Mouse (Mus musculus): ENCODE measurements around the gene Rpl27.
"Not testable (repeated sequence)": the region's sequence is repeated elsewhere in the genome, so short reads cannot be mapped to it uniquely, and the experiment has no call there.

The Rpl27 gene

DNA sequence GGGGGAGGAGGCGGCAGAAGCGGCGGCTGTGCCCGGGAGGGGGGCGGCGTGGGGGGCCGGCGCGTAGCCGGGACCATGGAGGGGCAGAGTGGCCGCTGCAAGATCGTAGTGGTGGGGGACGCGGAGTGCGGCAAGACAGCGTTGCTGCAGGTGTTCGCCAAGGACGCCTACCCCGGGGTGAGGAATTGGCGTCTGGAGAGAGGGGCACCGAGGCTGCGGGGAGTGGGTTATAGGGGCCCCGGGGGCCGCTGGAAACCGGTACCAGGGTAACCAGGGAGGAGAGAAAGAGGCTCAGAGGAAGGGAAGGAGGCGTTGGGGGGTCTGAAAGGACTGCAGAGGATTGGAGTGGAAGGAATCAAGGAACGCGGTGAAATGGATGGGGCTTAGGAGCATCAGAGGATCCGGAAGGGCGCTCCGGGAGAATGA is 26.2 kb downstream of the Rpl27 start:
- DNase-seq (ENCODE audit: low spot score in 2 of 2): no peak

DNA sequence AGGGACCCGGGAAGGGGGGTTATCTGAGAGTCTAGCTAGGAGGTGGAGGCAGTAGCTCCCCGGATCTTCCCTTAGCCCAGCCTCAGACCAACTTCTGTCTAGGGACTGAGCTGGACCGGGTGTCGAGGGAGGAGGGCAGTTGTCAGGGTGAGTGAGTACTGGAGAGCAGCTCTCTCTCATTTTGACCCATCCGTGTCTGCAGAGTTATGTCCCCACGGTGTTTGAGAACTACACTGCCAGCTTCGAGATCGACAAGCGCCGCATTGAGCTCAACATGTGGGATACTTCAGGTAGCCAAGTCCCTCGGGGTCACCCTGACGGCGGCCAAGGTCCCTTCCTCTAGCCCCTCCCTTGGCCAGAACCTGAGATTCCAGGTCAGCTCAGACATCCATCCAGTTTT is 26.6 kb downstream of the Rpl27 start:
- DNase-seq (ENCODE audit: low spot score in 2 of 2): no peak

DNA sequence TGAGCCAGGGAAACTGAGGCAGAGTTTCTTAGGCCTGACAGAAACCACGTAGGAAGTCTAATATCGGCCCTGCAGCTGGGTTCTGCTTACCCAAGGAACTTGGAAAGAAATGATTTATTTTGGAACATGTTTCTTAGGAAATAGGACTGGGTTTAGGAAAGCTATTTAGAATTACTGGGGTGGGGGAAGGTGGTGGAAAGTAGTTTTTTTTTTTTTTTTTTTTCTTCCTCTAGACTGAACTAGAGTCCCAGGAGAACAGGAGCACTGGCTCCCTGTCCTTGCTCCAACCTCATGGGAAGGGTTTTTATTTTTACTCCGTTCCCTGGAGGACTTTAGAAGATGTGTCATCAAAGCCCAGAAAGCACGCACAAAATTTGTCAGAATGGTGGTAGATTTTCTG is 27.1 kb downstream of the Rpl27 start:
- no peak for DNase-seq (ENCODE audit: low spot score in 2 of 2)

DNA sequence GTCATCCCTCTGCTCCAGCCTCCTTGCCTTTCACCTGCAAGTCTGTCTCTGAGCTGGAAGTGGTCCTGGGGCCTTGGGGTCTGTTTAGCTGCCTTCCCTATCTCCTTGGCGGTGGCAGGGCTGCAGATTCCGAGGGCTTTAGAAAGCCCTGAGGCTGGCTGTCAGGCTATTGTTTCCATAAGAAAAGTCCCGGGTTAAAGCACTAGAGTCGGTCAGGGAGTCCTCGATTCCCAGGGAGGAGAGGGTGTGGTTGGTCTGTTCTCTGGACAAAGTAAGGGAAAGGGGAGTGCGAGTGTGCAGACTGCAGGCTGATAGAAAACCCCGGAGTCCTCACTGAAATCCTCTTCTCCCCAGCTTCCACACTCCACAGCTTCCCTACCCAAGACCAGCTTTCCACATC is 28.1 kb downstream of the Rpl27 start:
- DNase-seq (ENCODE audit: low spot score in 2 of 2): no peak

- no peak for DNase-seq (ENCODE audit: low spot score in 2 of 2)
Observed at GRCm38 (mm10) chr11:101471926-101472325, 29.8 kb downstream of the Rpl27 start.

DNA sequence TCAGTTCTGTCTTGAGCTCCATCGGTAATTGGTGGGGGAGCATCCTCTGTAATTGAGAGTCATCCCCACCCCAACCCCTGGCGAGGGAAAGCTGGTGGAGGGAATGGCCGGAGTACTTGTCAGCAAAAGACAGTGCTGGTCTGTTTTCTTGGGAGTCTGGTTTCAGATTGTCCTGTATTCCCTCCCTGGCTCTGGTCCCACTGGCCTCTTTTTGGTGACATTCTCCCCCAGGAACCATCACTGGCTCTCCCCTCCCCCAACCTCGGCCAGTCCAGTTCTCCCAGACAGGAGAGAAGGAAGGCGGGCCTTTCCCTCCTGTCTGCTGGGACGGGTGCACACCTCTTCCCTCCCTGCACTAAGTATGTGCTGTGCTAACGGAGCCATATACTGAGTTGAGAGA is 30.2 kb downstream of the Rpl27 start:
- DNase-seq (ENCODE audit: low spot score in 2 of 2): no peak

GRCm38 (mm10) chr11:101473686-101474085 is 31.6 kb downstream of the Rpl27 start:
- not testable (repeated sequence) for DNase-seq (ENCODE audit: low spot score in 2 of 2)

DNA sequence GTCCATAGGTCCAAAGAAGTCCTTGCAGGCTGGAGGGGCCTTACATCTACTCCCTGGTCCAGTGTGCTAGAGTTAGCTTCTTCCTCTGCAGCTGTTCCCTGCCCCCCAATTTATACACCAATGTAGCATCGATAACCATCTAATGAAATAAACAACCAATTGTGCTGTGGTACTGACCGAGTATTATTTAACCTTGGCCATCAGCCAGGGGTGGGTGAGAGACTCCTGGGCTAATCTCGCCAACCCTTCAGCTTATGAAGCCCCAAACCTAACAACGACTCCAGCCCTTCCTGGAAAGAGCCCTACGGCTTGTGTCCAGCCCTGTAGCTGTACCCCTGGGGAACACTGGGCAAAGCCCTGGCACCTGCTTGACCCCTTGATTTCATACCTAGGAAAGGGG is 32.2 kb downstream of the Rpl27 start:
- no peak for DNase-seq (ENCODE audit: low spot score in 2 of 2)

GRCm38 (mm10) chr11:101476361-101476760 is 34.3 kb downstream of the Rpl27 start:
- DNase-seq (ENCODE audit: low spot score in 2 of 2): not testable (repeated sequence)

DNA sequence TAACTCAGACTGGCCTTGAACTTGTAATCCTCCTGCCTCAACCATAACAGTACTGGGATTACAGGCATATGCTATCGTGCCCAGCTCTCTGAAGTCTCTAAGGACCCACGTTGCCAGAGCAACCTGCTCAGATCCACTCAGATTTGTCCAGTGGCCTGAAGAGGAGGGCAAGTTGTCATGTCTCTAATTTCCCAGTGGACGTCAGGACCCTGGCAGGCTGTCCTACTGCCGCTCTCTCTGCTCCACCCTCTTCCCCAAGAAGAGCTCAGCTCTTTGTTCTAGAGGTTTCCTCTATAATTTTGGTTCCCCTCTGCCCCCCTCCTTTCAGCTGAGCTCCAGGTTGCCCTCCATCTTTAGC is 35.1 kb downstream of the Rpl27 start:
- DNase-seq (ENCODE audit: low spot score in 2 of 2): no peak

GRCm38 (mm10) chr11:101477552-101478211 is 35.6 kb downstream of the Rpl27 start:
- no peak for DNase-seq (ENCODE audit: low spot score in 2 of 2)

DNA sequence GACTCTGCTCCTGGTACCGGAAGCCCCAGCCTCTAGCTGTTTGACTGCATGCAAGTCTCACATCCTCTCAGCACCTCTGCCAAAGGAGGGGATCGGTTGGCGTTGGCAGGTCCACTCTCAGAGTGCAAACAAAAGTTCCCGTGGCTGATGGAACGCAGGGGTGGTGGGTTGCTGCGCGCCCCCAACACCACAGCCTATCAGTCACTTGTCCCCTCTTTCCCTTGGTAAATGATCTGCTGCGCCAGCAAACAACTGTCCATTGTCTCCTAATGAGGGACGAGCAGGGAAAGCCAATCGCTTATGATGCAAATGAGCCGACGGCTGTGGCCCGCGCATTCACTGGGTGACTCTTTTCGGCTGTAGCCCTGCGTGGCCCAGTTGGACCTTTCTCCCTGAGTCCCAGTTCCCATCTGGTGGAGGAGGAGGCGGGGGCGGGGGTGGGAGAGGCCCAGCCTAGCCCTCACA is 37.1 kb downstream of the Rpl27 start:
- DNase-seq (ENCODE audit: low spot score in 2 of 2): no peak

DNA sequence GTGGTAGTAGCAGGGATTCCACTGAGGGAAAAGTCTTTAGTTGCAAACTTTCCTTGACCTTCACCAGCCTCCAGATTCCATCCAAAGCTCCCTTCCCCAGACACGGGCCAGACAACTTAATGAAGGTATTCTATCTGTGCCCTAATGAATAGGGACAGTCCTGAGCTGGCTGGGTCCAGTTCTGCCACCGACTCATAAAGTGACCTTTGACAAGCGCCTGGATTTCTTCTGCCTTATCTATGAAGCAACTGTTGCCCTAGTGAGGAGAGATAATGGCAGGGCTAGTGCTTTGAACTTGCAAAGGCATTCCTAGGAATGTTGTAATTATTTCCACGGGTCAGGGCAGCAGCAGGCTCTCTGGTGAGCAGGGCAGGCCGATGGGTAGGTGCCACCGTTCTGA is 38.8 kb downstream of the Rpl27 start:
- no peak for DNase-seq (ENCODE audit: low spot score in 2 of 2)

DNA sequence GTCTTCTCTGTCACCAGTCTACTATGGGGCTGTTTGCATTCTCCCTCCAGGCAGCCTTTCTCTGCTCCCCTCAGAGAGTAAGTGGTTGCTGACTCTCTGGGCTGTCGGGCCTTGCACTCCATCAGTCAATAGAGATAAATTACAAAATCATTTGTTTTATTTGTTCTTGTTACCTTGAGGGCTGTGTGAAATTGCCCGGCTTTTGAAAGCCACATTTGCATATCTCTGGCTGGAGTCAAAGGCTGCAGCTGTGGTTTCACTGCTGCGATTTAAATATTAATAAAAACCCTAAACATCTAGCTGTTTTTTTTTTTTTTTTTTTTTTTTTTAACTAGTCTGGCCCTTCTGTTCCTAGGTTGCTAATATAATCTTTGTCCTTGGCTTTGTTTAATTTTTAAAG is 41.7 kb downstream of the Rpl27 start:
- no peak for DNase-seq (ENCODE audit: low spot score in 2 of 2)

GRCm38 (mm10) chr11:101484245-101484644 is 42.1 kb downstream of the Rpl27 start:
- no peak for DNase-seq (ENCODE audit: low spot score in 2 of 2)

- DNase-seq (ENCODE audit: low spot score in 2 of 2): no peak
Observed at GRCm38 (mm10) chr11:101484814-101485213, 42.7 kb downstream of the Rpl27 start.

DNA sequence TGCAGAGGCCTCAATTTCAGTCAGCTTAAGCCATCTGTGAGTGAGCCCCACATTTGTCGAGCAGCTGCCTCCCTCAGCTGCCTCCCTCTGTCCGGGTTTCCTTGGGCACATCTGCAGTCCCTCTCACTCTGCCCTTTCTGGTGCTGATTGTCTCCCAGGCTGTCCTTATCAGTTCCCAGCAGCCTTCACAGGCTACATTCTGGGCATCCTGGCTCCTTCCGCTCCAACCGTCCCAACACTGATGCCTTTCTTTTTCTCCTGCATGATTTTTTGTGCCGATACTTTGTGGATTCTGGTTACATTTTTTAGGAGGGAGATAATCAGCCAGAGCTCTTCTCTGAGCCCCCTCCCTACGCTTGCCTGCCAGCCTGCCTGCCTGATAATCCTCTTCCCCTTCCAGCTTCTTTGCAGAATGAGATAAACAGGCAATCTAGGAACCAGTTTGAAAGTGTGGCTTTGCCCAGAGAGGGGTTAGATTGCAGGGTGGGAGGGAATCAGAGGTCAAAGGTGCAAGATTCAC is 43.5 kb downstream of the Rpl27 start:
- DNase-seq (ENCODE audit: low spot score in 2 of 2): no peak

- no peak for DNase-seq (ENCODE audit: low spot score in 2 of 2)
Observed at GRCm38 (mm10) chr11:101486126-101486525, 44.0 kb downstream of the Rpl27 start.
